Mouse (Mus musculus) hindbrain, embryonic 15.5 days (tissue): ENCODE measurements around the gene Rassf1. TPM values are rescaled to one million over a fixed set of nuclear protein-coding genes. Genes with fewer than 3 reads are reported as not detected.
"Not testable (repeated sequence)": the region's sequence is repeated elsewhere in the genome, so short reads cannot be mapped to it uniquely, and the experiment has no call there.

ENCODE experiments used
- ATAC-seq: fragments of 200-750 bp; cut with Nextera tagmentation; 2 replicates; pipeline ENCODE4 v1.8.0; 2017; ENCODE audit warnings: low read depth, moderate number of reproducible peaks, moderate TSS enrichment; ENCODE audit not compliant: low FRiP score
- H3K27ac ChIP-seq: fragments of 300-500 bp; sonication (generic); replicated peaks from 2 replicates; pipeline ENCODE4 v1.5.1; 2015; ENCODE audit warnings: mild to moderate bottlenecking, inconsistent platforms
- H3K27me3 ChIP-seq: fragments of 300-500 bp; sonication (generic); 2 replicates; pipeline ENCODE4 v1.6.1; 2015; ENCODE audit warnings: control low read depth, inconsistent platforms
- H3K36me3 ChIP-seq: fragments of 300-500 bp; sonication (generic); 2 replicates; pipeline ENCODE4 v1.6.1; 2015; ENCODE audit warnings: control low read depth, inconsistent platforms
- H3K4me1 ChIP-seq: fragments of 300-500 bp; sonication (generic); replicated peaks from 2 replicates; pipeline ENCODE4 v1.6.1; 2015; ENCODE audit warnings: control low read depth, inconsistent platforms
- H3K4me2 ChIP-seq: fragments of 300-500 bp; sonication (generic); 2 replicates; pipeline ENCODE4 v1.6.1; 2015; ENCODE audit warnings: moderate library complexity, mild to moderate bottlenecking, inconsistent platforms
- H3K4me3 ChIP-seq: fragments of 300-500 bp; sonication (generic); 2 replicates; pipeline ENCODE4 v1.5.1; 2015; ENCODE audit warnings: mild to moderate bottlenecking, inconsistent platforms
- H3K9ac ChIP-seq: fragments of 300-500 bp; sonication (generic); 2 replicates; pipeline ENCODE4 v1.6.1; 2015; ENCODE audit warnings: inconsistent platforms
- H3K9me3 ChIP-seq: fragments of 300-500 bp; sonication (generic); 2 replicates; pipeline ENCODE4 v1.6.1; 2016; ENCODE audit warnings: control low read depth, inconsistent platforms
- WGBS: fragments of 180-500 bp; shearing (Covaris S2); methylation state at CpG from one replicate; pipeline ENCODE4 v1.1.7; 2015; 5-methylcytosine and 5-hydroxymethylcytosine counted together
- polyA plus RNA-seq: library from polyadenylated mRNA; unstranded; fragments of >200 nt; fragmentation: Nextera tagmentation; extraction: Ambion mirVana; gene quantifications from 2 replicates; pipeline ENCODE4 v1.2.1, GENCODE M21; 2015

The Rassf1 gene
- polyA plus RNA-seq, 1 experiment from 2014 or later: 43.9 TPM

GRCm38 (mm10) chr9:107549297-107550074 is 1.9 kb upstream of the Rassf1 start:
- peaks cover 7% of the 10 kb centered on the region for H3K36me3 ChIP-seq
- H3K27ac ChIP-seq: no peak overlapping the region
- no peak overlapping the region for H3K4me2 ChIP-seq
- H3K4me1 ChIP-seq: peaks cover 43% of the 10 kb centered on the region
- no peak overlapping the region for H3K9ac ChIP-seq
- H3K9me3 ChIP-seq: no peaks in the 10 kb centered on the region
- ATAC-seq: no peak
- 87% methylated on average over 20 of the region's 20 CpGs for WGBS
- peaks cover 45% of the 10 kb centered on the region for H3K27me3 ChIP-seq
- H3K4me3 ChIP-seq: no peak overlapping the region

- peaks cover 45% of the 10 kb centered on the region for H3K27me3 ChIP-seq
- WGBS: 29% methylated on average over 23 of the region's 23 CpGs
- peak overlapping the region; percentile 35; the same call in 1 of the 2 replicates for H3K4me3 ChIP-seq
- no peak overlapping the region for H3K27ac ChIP-seq
- H3K36me3 ChIP-seq: no peaks in the 10 kb centered on the region
- no peak for ATAC-seq
- H3K4me2 ChIP-seq: peak overlapping the region; percentile 63
- peaks cover 47% of the 10 kb centered on the region for H3K4me1 ChIP-seq
- H3K9me3 ChIP-seq: no peaks in the 10 kb centered on the region
- no peak overlapping the region for H3K9ac ChIP-seq
Observed at GRCm38 (mm10) chr9:107550491-107551116, 751 bp upstream of the Rassf1 start.

GRCm38 (mm10) chr9:107551890-107552355 is 568 bp downstream of the Rassf1 start:
- H3K4me3 ChIP-seq: peak overlapping the region; percentile 35
- no peaks in the 10 kb centered on the region for H3K36me3 ChIP-seq
- no peaks in the 10 kb centered on the region for H3K9me3 ChIP-seq
- ATAC-seq: no peak
- H3K27ac ChIP-seq: no peak overlapping the region
- peak overlapping the region; percentile 63 for H3K4me2 ChIP-seq
- WGBS: 13% methylated on average over 8 of the region's 8 CpGs
- peaks cover 53% of the 10 kb centered on the region for H3K4me1 ChIP-seq
- peak overlapping the region; percentile 39 for H3K9ac ChIP-seq
- peaks cover 45% of the 10 kb centered on the region for H3K27me3 ChIP-seq

GRCm38 (mm10) chr9:107552690-107553393 is 1.5 kb downstream of the Rassf1 start:
- peaks cover 7% of the 10 kb centered on the region for H3K36me3 ChIP-seq
- H3K9me3 ChIP-seq: no peaks in the 10 kb centered on the region
- no peak overlapping the region for H3K27ac ChIP-seq
- H3K9ac ChIP-seq: no peak overlapping the region
- WGBS: 86% methylated on average over 5 of the region's 5 CpGs
- peak overlapping the region; percentile 87; the same call in 1 of the 2 replicates for H3K4me2 ChIP-seq
- no peak for ATAC-seq
- no peak overlapping the region; the same call in 1 of the 2 replicates for H3K4me3 ChIP-seq
- peaks cover 44% of the 10 kb centered on the region for H3K4me1 ChIP-seq
- H3K27me3 ChIP-seq: peaks cover 45% of the 10 kb centered on the region

- peak overlapping the region; percentile 52 for H3K4me3 ChIP-seq
- H3K9me3 ChIP-seq: no peaks in the 10 kb centered on the region
- peaks cover 44% of the 10 kb centered on the region for H3K27me3 ChIP-seq
- H3K9ac ChIP-seq: peak overlapping the region; percentile 64
- peak overlapping the region; percentile 87 for H3K4me2 ChIP-seq
- peak; percentile 62 for ATAC-seq
- WGBS: 7% methylated on average over 37 of the region's 37 CpGs
- H3K36me3 ChIP-seq: peaks cover 15% of the 10 kb centered on the region
- peaks cover 44% of the 10 kb centered on the region for H3K4me1 ChIP-seq
- H3K27ac ChIP-seq: peak overlapping the region; percentile 84
Observed at GRCm38 (mm10) chr9:107553541-107554318, 2.4 kb downstream of the Rassf1 start.

- Histone ChIP-seq H3K27ac (peak overlapping the region; percentile 84), H3K27me3 (peaks cover 37% of the 10 kb centered on the region), H3K4me2 (peak overlapping the region; percentile 87), H3K36me3 (peaks cover 22% of the 10 kb centered on the region), H3K4me1 (peaks cover 44% of the 10 kb centered on the region), H3K9ac (peak overlapping the region; percentile 64), H3K4me3 (peak overlapping the region; percentile 52), H3K9me3 (no peaks in the 10 kb centered on the region)
- WGBS: under 1% methylated on average over 53 of the region's 53 CpGs
- peak; percentile 95 for ATAC-seq
Observed at GRCm38 (mm10) chr9:107554319-107554825, 3.0 kb downstream of the Rassf1 start.

- peaks cover 31% of the 10 kb centered on the region for H3K27me3 ChIP-seq
- H3K27ac ChIP-seq: peak overlapping the region; percentile 84
- WGBS: 0% methylated on average over 23 of the region's 23 CpGs
- H3K9ac ChIP-seq: peak overlapping the region; percentile 64
- peak overlapping the region; percentile 52 for H3K4me3 ChIP-seq
- peaks cover 28% of the 10 kb centered on the region for H3K36me3 ChIP-seq
- H3K9me3 ChIP-seq: no peaks in the 10 kb centered on the region
- H3K4me2 ChIP-seq: peak overlapping the region; percentile 87
- peak; percentile 44; the same call in 1 of the 2 replicates for ATAC-seq
- peaks cover 44% of the 10 kb centered on the region for H3K4me1 ChIP-seq
Observed at GRCm38 (mm10) chr9:107555031-107555457, 3.7 kb downstream of the Rassf1 start.

GRCm38 (mm10) chr9:107555701-107556100 is 4.3 kb downstream of the Rassf1 start:
- WGBS: 48% methylated on average over 2 of the region's 2 CpGs
- H3K9me3 ChIP-seq: no peaks in the 10 kb centered on the region
- H3K9ac ChIP-seq: peak overlapping the region; percentile 64
- no peak for ATAC-seq
- H3K4me1 ChIP-seq: peaks cover 42% of the 10 kb centered on the region
- H3K4me2 ChIP-seq: peak overlapping the region; percentile 87
- peaks cover 34% of the 10 kb centered on the region for H3K36me3 ChIP-seq
- peak overlapping the region; percentile 84; the same call in 1 of the 2 replicates for H3K27ac ChIP-seq
- peak overlapping the region; percentile 52 for H3K4me3 ChIP-seq
- peaks cover 24% of the 10 kb centered on the region for H3K27me3 ChIP-seq

GRCm38 (mm10) chr9:107556346-107556745 is 5.0 kb downstream of the Rassf1 start:
- peaks cover 40% of the 10 kb centered on the region for H3K36me3 ChIP-seq
- H3K4me2 ChIP-seq: peak overlapping the region; percentile 87
- no peak for ATAC-seq
- WGBS: 77% methylated on average over 3 of the region's 3 CpGs
- H3K9ac ChIP-seq: no peak overlapping the region
- no peak overlapping the region for H3K27ac ChIP-seq
- peaks cover 18% of the 10 kb centered on the region for H3K27me3 ChIP-seq
- no peaks in the 10 kb centered on the region for H3K9me3 ChIP-seq
- peaks cover 35% of the 10 kb centered on the region for H3K4me1 ChIP-seq
- H3K4me3 ChIP-seq: peak overlapping the region; percentile 52

GRCm38 (mm10) chr9:107563029-107563581 is 11.8 kb downstream of the Rassf1 start, which contains the start of gene Tusc2:
Gene Tusc2 (plus strand): TSS chr9:107563255.
- Histone ChIP-seq H3K4me2 (peak within 1 kb of the TSS; percentile 64), H3K9ac (peak within 1 kb of the TSS; percentile 93), H3K4me3 (peak within 1 kb of the TSS; percentile 90), H3K27ac (peak within 1 kb of the TSS; percentile 75), H3K4me1 (peaks cover 34% of the 10 kb centered on the region), H3K36me3 (peaks cover 41% of the 10 kb centered on the region), H3K27me3 (no peaks in the 10 kb centered on the region), H3K9me3 (no peaks in the 10 kb centered on the region)
- ATAC-seq: peak; percentile 96
- 0% methylated on average over 42 of the region's 46 CpGs for WGBS

GRCm38 (mm10) chr9:107565556-107565955 is 14.2 kb downstream of the Rassf1 start:
- H3K4me3 ChIP-seq, ATAC-seq, H3K9me3 ChIP-seq, H3K4me2 ChIP-seq, H3K27ac ChIP-seq, H3K9ac ChIP-seq, H3K27me3 ChIP-seq: not testable (repeated sequence)
- Histone ChIP-seq H3K4me1 (peaks cover 47% of the 10 kb centered on the region), H3K36me3 (peaks cover 18% of the 10 kb centered on the region)
- 50% methylated on average over 5 of the region's 5 CpGs for WGBS
